8 mouse cellular contexts compared by ENCODE assay signal in the genomic region with DNA sequence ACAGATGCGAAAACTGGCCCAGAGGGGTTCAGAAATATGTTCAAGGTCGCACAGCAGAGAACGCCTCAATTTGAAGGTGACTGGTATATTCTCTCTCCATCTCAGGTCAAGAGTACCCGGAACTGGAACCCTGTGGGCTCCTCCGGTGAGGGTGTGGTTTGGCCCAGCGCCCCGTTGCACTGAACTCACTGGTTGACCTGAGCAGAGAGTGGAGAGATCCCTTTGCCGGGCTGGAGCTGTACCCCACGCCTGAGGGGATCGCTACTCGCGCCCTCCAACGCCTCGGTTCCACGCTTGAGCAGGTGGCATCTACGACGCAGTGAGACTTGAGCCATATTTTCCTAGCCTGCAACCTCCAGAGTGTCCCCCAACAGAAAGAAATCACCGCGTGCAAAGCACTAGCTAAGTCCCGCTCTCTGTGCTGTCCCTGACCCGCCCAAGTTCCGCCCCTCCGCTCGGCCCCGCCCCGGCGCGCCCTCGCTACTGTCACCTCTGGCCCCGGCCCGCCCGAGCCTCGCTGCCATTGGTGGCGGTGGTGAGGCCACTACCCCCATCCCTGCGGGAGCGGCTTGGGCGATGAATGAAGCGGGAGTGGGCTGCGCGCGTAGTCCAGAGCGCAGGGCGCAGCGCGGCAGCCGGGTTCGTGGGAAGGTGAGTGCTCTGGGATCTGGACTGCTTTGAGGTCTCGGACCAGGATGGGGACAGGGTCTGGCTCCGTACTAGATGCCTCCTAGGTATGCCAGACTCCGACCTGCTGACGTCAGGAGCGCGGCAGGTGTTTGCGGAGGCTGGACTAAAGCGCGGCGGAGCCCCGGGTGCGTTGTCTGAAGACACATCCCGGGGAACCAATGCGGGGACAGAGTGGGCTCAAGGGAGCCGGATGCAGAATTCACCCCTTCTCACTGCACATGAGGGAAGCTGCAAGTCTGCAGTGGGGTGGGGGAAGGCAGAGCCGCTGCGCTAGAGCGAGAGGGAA. TPM values are rescaled to one million over a fixed set of nuclear protein-coding genes. Genes with fewer than 3 reads are reported as not detected.
A peak's percentile ranks its signal among the peaks of the same experiment; 100 is the strongest.
DNase-seq lines count a peak whose midpoint lies in the region; ATAC-seq and TF ChIP-seq lines count a peak whose summit lies in the region.

A gene (plus strand): TSS at position 523 of the 976 bp plus-strand sequence.

- peaks cover 20% of the 10 kb centered on the region for H3K27me3 ChIP-seq in forebrain, embryonic 13.5 days
- H3K27me3 ChIP-seq in heart, postnatal 0 days (ENCODE audit: control insufficient read depth, insufficient read depth, low read length): peaks cover 20% of the 10 kb centered on the region
- peaks cover 11% of the 10 kb centered on the region for H3K27me3 ChIP-seq in neural tube, embryonic 14.5 days (ENCODE audit: control insufficient read depth, insufficient read depth, low read length)
- no peaks in the 10 kb centered on the region for H3K27me3 ChIP-seq in testis, adult 2 months (ENCODE audit: control insufficient read depth, insufficient read depth, low read length)

- no peaks in the 10 kb centered on the region for H3K9me3 ChIP-seq in forebrain, embryonic 13.5 days (replicated peaks)
- H3K9me3 ChIP-seq in heart, postnatal 0 days (replicated peaks; ENCODE audit: control insufficient read depth, low read length): no peaks in the 10 kb centered on the region
- H3K9me3 ChIP-seq in neural tube, embryonic 14.5 days (ENCODE audit: control insufficient read depth, low read length): no peaks in the 10 kb centered on the region

- TF ChIP-seq POLR2A in testis, adult 2 months (IDR thresholded peaks at IDR 0.05; ENCODE audit: control insufficient read depth, low read depth, low read length): no peak

- 0 out of 2 replicates have a peak within 1 kb of the TSS, but pooled peaks have one; percentile 46 for H3K27ac ChIP-seq in brown adipose tissue, adult 24 weeks (replicated peaks; ENCODE audit: low read depth, low read length)
- no peak within 1 kb of the TSS for H3K27ac ChIP-seq in forebrain, embryonic 13.5 days
- H3K27ac ChIP-seq in heart, postnatal 0 days (ENCODE audit: low read depth): no peak within 1 kb of the TSS
- H3K27ac ChIP-seq in neural tube, embryonic 14.5 days (ENCODE audit: low read depth, low read length): peak within 1 kb of the TSS; percentile 6; the same call in 1 of the 2 replicates
- no peak within 1 kb of the TSS for H3K27ac ChIP-seq in testis, adult 2 months (ENCODE audit: control insufficient read depth, insufficient read depth, low read depth, low read length)

- peak within 1 kb of the TSS; percentile 64 for H3K9ac ChIP-seq in forebrain, embryonic 13.5 days
- H3K9ac ChIP-seq in heart, postnatal 0 days (replicated peaks; ENCODE audit: low read depth, low read length): no peak within 1 kb of the TSS; the same call in 1 of the 2 replicates
- peak within 1 kb of the TSS; percentile 59 for H3K9ac ChIP-seq in neural tube, embryonic 14.5 days (replicated peaks; ENCODE audit: low read depth, low read length)

- H3K4me3 ChIP-seq in brown adipose tissue, adult 24 weeks (ENCODE audit: insufficient read depth, low read depth, low read length): peak within 1 kb of the TSS; percentile 67
- H3K4me3 ChIP-seq in forebrain, embryonic 13.5 days: peak within 1 kb of the TSS; percentile 60
- H3K4me3 ChIP-seq in heart, postnatal 0 days (ENCODE audit: low read depth, low read length): peak within 1 kb of the TSS; percentile 45
- H3K4me3 ChIP-seq in neural tube, embryonic 14.5 days (ENCODE audit: low read depth, low read length): peak within 1 kb of the TSS; percentile 57
- H3K4me3 ChIP-seq in testis, adult 2 months (ENCODE audit: control insufficient read depth, low read depth, low read length): peak within 1 kb of the TSS; percentile 28

- H3K36me3 ChIP-seq in forebrain, embryonic 13.5 days (ENCODE audit: poor library complexity, severe bottlenecking): no peaks in the 10 kb centered on the region
- no peaks in the 10 kb centered on the region for H3K36me3 ChIP-seq in heart, postnatal 0 days (replicated peaks; ENCODE audit: control insufficient read depth, insufficient read depth, low read length)
- no peaks in the 10 kb centered on the region for H3K36me3 ChIP-seq in neural tube, embryonic 14.5 days (ENCODE audit: control insufficient read depth, insufficient read depth, low read length)
- no peaks in the 10 kb centered on the region for H3K36me3 ChIP-seq in testis, adult 2 months (ENCODE audit: control insufficient read depth, insufficient read depth, low read length)

- H3K4me1 ChIP-seq in brown adipose tissue, adult 24 weeks (ENCODE audit: control insufficient read depth, insufficient read depth, insufficient read length, low read length): peaks cover 8% of the 10 kb centered on the region; the same call in 1 of the 2 replicates
- H3K4me1 ChIP-seq in forebrain, embryonic 13.5 days: peaks cover 19% of the 10 kb centered on the region
- peaks cover 10% of the 10 kb centered on the region; the same call in 1 of the 2 replicates for H3K4me1 ChIP-seq in heart, postnatal 0 days (ENCODE audit: control insufficient read depth, insufficient read depth)
- peaks cover 3% of the 10 kb centered on the region; the same call in 1 of the 2 replicates for H3K4me1 ChIP-seq in neural tube, embryonic 14.5 days (ENCODE audit: control insufficient read depth, insufficient read depth, low read length)
- H3K4me1 ChIP-seq in testis, adult 2 months (ENCODE audit: control insufficient read depth, insufficient read depth, low read length): peaks cover 6% of the 10 kb centered on the region

- DNase-seq in heart, postnatal 0 days (ENCODE audit: low spot score): peak; percentile 65
- DNase-seq in kidney, postnatal 4 days: peak; percentile 86 to 91
- peak; percentile 92 to 93 for DNase-seq in lung, adult 18-20 months

- peak; percentile 95 for ATAC-seq in CD4-positive, CD25-positive, alpha-beta regulatory T cell, adult 4 months
- peak; percentile 93 for ATAC-seq in forebrain, embryonic 13.5 days
- ATAC-seq in heart, postnatal 0 days (ENCODE audit: insufficient read depth, low read depth): peak; percentile 93
- peak; percentile 87 for ATAC-seq in neural tube, embryonic 14.5 days (ENCODE audit: low read depth)

- no peak for TF ChIP-seq CTCF in heart, postnatal 0 days (IDR thresholded peaks at IDR 0.05; ENCODE audit: low read depth)
- TF ChIP-seq CTCF in testis, adult 2 months (IDR thresholded peaks at IDR 0.05; ENCODE audit: control insufficient read depth, insufficient read depth, insufficient replicate concordance, low read depth, low read length): no peak

- TF ChIP-seq EP300 in heart, postnatal 0 days (IDR thresholded peaks at IDR 0.05; ENCODE audit: low read depth): no peak

- 2% methylated on average over 65 of the region's 65 CpGs for WGBS in forebrain, embryonic 13.5 days
- WGBS in heart, postnatal 0 days: 2% methylated on average over 65 of the region's 65 CpGs
- WGBS in neural tube, embryonic 14.5 days: 2% methylated on average over 65 of the region's 65 CpGs

- H3K4me2 ChIP-seq in forebrain, embryonic 13.5 days: peak within 1 kb of the TSS; percentile 99
- H3K4me2 ChIP-seq in heart, postnatal 0 days (ENCODE audit: low read depth, low read length): peak within 1 kb of the TSS; percentile 68
- H3K4me2 ChIP-seq in neural tube, embryonic 14.5 days (ENCODE audit: low read depth, low read length): peak within 1 kb of the TSS; percentile 96

RNA-seq across cellular contexts. Expression of the gene that starts here (rescaled TPM):
- polyA plus RNA-seq in CD4-positive, CD25-positive, alpha-beta regulatory T cell, adult 4 months (2017; shearing (Covaris generic)): 1 to 10 TPM in 1 of 2 experiments, under 1 TPM in 1; 0.31 to 1.1 TPM
- 0.46 and 1.8 TPM in 2 replicates for polyA plus RNA-seq in brown adipose tissue, adult 24 weeks (2012; ENCODE audit: insufficient read depth, insufficient read length, missing spikeins)
- 1.1 and 2.1 TPM in 2 replicates for polyA plus RNA-seq in forebrain, embryonic 13.5 days (2015; fragmentation: Nextera tagmentation; extraction: Ambion mirVana)
- total RNA-seq in heart, postnatal 0 days (2014; rRNA removed; ENCODE audit: low replicate concordance): 0.50 TPM in 1 of 2 replicates, not detected in the other
- polyA plus RNA-seq in heart, postnatal 0 days (2015; fragmentation: Nextera tagmentation; extraction: Ambion mirVana): not detected in 2 replicates
- 2.0 and 2.4 TPM in 2 replicates for polyA plus RNA-seq in neural tube, embryonic 14.5 days (2014; fragmentation: Nextera tagmentation; extraction: Ambion mirVana)
- 0.15 and 1.6 TPM in 2 replicates for polyA plus RNA-seq in testis, adult 2 months (2012; rRNA removed)

Comparison
In these comparisons a context has a peak if more than half of its experiments do, and no peak if none do; other contexts are left out.
1. Peak in DNase-seq, ATAC-seq, H3K4me3 ChIP-seq and H3K4me2 ChIP-seq in heart, postnatal 0 days; RNA of the gene not detected or under 1 TPM.
2. H3K27ac ChIP-seq: peak in brown adipose tissue, adult 24 weeks (single experiment) and neural tube, embryonic 14.5 days (single experiment); none in forebrain, embryonic 13.5 days (single experiment), heart, postnatal 0 days (single experiment) and testis, adult 2 months (single experiment).
3. Peak in every context shown above with its lines, with median percentiles within 50 percentile points of each other: ATAC-seq, H3K4me3 ChIP-seq, H3K4me2 ChIP-seq and DNase-seq.